Mouse (Mus musculus) ES-Bruce4 (cell line): Measurements from ENCODE around the gene Adora2a.

Experiments
- CTCF ChIP-seq: IDR thresholded peaks from one replicate; pipeline ENCODE4 v1.8.1; 2011; ENCODE audit warnings: low read depth, low read length
- EP300 ChIP-seq: IDR thresholded peaks from 2 replicates; pipeline ENCODE4 v1.6.1; 2011; ENCODE audit warnings: low read depth, low read length; ENCODE audit not compliant: insufficient read depth

GRCm38 (mm10) chr10:75282648-75283047 lies 34.0 kb upstream of the Adora2a start:
- TF ChIP-seq CTCF: no peak
- no peak for TF ChIP-seq EP300
